Mouse (Mus musculus): ENCODE results near the gene Anapc11. TPM values are rescaled to one million over a fixed set of nuclear protein-coding genes. Genes with fewer than 3 reads are reported as not detected.
A peak's percentile ranks its signal among the peaks of the same experiment; 100 is the strongest.

Anapc11 gene
- total and polyA plus RNA-seq, 2 experiments from 2014 or later, result 58.4 to 193 TPM

- Histone ChIP-seq H3K9ac (replicated peaks; ENCODE audit: low read length, poor library complexity, severe bottlenecking) (peak within 1 kb of the TSS; percentile 83), H3K9me3 (ENCODE audit: low read length) (no peaks in the 10 kb centered on the region), H3K36me3 (ENCODE audit: insufficient read depth, low read length) (peaks cover 14% of the 10 kb centered on the region), H3K27me3 (ENCODE audit: insufficient read depth, low read length) (no peaks in the 10 kb centered on the region), H3K4me3 (ENCODE audit: low read depth, low read length) (peak within 1 kb of the TSS; percentile 89), H3K27ac (ENCODE audit: low read depth, low read length) (peak within 1 kb of the TSS; percentile 91), H3K4me1 (ENCODE audit: insufficient read depth, low read length) (peaks cover 5% of the 10 kb centered on the region), H3K4me2 (ENCODE audit: low read depth, low read length, poor library complexity, severe bottlenecking) (peak within 1 kb of the TSS; percentile 96)
- ATAC-seq (ENCODE audit: low FRiP score), result peak; percentile 90
- WGBS, result 10% methylated on average over 58 of the region's 58 CpGs
- peak; percentile 98 for DNase-seq (ENCODE audit: low spot score)
- no peak for TF ChIP-seq CTCF (IDR thresholded peaks at IDR 0.05)
These were observed 35.5 kb downstream of the Anapc11 start, which contains the start of gene Mafg for GRCm38 (mm10) chr11:120633520-120634343. Gene Mafg (minus strand): TSS chr11:120633600.

- no peak overlapping the region for H3K27ac ChIP-seq (ENCODE audit: low read depth, low read length)
- H3K36me3 ChIP-seq (ENCODE audit: insufficient read depth, low read length), result peaks cover 3% of the 10 kb centered on the region; the same call in 1 of the 2 replicates
- WGBS, result 55% methylated on average over 5 of the region's 5 CpGs
- no peak overlapping the region for H3K4me3 ChIP-seq (ENCODE audit: low read depth, low read length)
- TF ChIP-seq CTCF (IDR thresholded peaks at IDR 0.05), result no peak
- no peak overlapping the region for H3K4me2 ChIP-seq (ENCODE audit: low read depth, low read length, poor library complexity, severe bottlenecking)
- DNase-seq (ENCODE audit: low spot score) (no peak), ATAC-seq (ENCODE audit: low FRiP score) (no peak)
- no peak overlapping the region for H3K9ac ChIP-seq (replicated peaks; ENCODE audit: low read length, poor library complexity, severe bottlenecking)
- no peaks in the 10 kb centered on the region for H3K9me3 ChIP-seq (ENCODE audit: low read length)
- H3K27me3 ChIP-seq (ENCODE audit: insufficient read depth, low read length), result no peaks in the 10 kb centered on the region
- H3K4me1 ChIP-seq (ENCODE audit: insufficient read depth, low read length), result peaks cover 5% of the 10 kb centered on the region
These were observed 36.6 kb downstream of the Anapc11 start for GRCm38 (mm10) chr11:120634810-120635209.

DNA sequence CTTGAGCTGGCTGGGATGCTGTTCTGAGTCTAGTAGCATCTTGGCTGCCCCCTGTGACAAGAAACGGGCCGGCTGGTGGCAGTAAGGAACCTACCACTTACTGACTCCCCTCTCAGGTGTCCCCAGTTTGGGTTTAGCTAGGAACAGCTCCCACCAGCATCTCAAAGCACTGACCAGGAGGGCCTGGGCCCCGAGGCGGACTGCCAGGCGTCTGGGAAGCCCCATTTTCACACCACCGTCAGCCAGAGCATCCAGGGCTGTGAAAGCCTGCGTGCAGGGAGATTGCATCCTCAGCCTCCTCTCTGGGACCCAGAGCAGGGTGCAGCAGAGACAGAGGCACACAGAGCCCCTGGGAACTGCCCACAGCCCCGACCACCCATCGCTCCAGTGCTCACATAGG is 43.0 kb downstream of the Anapc11 start:
- TF ChIP-seq CTCF (IDR thresholded peaks at IDR 0.05), result no peak
- WGBS, result 70% methylated on average over 9 of the region's 9 CpGs

GRCm38 (mm10) chr11:120641869-120642268 is 43.6 kb downstream of the Anapc11 start:
- ATAC-seq (ENCODE audit: low FRiP score) (no peak), DNase-seq (ENCODE audit: low spot score) (no peak)
- Histone ChIP-seq H3K9ac (replicated peaks; ENCODE audit: low read length, poor library complexity, severe bottlenecking) (no peak overlapping the region), H3K27ac (ENCODE audit: low read depth, low read length) (no peak overlapping the region), H3K36me3 (ENCODE audit: insufficient read depth, low read length) (no peaks in the 10 kb centered on the region), H3K4me2 (ENCODE audit: low read depth, low read length, poor library complexity, severe bottlenecking) (no peak overlapping the region), H3K27me3 (ENCODE audit: insufficient read depth, low read length) (no peaks in the 10 kb centered on the region), H3K4me1 (ENCODE audit: insufficient read depth, low read length) (no peaks in the 10 kb centered on the region), H3K4me3 (ENCODE audit: low read depth, low read length) (no peak overlapping the region), H3K9me3 (ENCODE audit: low read length) (no peaks in the 10 kb centered on the region)
- 92% methylated on average over 8 of the region's 8 CpGs for WGBS
- no peak for TF ChIP-seq CTCF (IDR thresholded peaks at IDR 0.05)

More for the DNA sequence above, 43.0 kb downstream of the Anapc11 start:
- ATAC-seq (ENCODE audit: low FRiP score) (no peak), DNase-seq (ENCODE audit: low spot score) (no peak)
- Histone ChIP-seq H3K4me3 (ENCODE audit: low read depth, low read length) (no peak overlapping the region), H3K4me2 (ENCODE audit: low read depth, low read length, poor library complexity, severe bottlenecking) (no peak overlapping the region), H3K36me3 (ENCODE audit: insufficient read depth, low read length) (no peaks in the 10 kb centered on the region), H3K27me3 (ENCODE audit: insufficient read depth, low read length) (no peaks in the 10 kb centered on the region), H3K27ac (ENCODE audit: low read depth, low read length) (no peak overlapping the region), H3K9ac (replicated peaks; ENCODE audit: low read length, poor library complexity, severe bottlenecking) (no peak overlapping the region), H3K4me1 (ENCODE audit: insufficient read depth, low read length) (no peaks in the 10 kb centered on the region), H3K9me3 (ENCODE audit: low read length) (no peaks in the 10 kb centered on the region)

- Histone ChIP-seq H3K27ac (ENCODE audit: low read depth, low read length) (peak overlapping the region; percentile 3; the same call in 1 of the 2 replicates), H3K4me3 (ENCODE audit: low read depth, low read length) (peak overlapping the region; percentile 38), H3K9me3 (ENCODE audit: low read length) (no peaks in the 10 kb centered on the region), H3K36me3 (ENCODE audit: insufficient read depth, low read length) (no peaks in the 10 kb centered on the region), H3K27me3 (ENCODE audit: insufficient read depth, low read length) (no peaks in the 10 kb centered on the region), H3K4me1 (ENCODE audit: insufficient read depth, low read length) (peaks cover 3% of the 10 kb centered on the region; the same call in 1 of the 2 replicates), H3K4me2 (ENCODE audit: low read depth, low read length, poor library complexity, severe bottlenecking) (peak overlapping the region; percentile 78), H3K9ac (replicated peaks; ENCODE audit: low read length, poor library complexity, severe bottlenecking) (peak overlapping the region; percentile 69)
- ATAC-seq (ENCODE audit: low FRiP score) (peak; percentile 39; the same call in 1 of the 2 replicates), DNase-seq (ENCODE audit: low spot score) (no peak)
- WGBS, result 3% methylated on average over 18 of the region's 18 CpGs
- no peak for TF ChIP-seq CTCF (IDR thresholded peaks at IDR 0.05)
These were observed 44.8 kb downstream of the Anapc11 start for GRCm38 (mm10) chr11:120642939-120643600.

DNA sequence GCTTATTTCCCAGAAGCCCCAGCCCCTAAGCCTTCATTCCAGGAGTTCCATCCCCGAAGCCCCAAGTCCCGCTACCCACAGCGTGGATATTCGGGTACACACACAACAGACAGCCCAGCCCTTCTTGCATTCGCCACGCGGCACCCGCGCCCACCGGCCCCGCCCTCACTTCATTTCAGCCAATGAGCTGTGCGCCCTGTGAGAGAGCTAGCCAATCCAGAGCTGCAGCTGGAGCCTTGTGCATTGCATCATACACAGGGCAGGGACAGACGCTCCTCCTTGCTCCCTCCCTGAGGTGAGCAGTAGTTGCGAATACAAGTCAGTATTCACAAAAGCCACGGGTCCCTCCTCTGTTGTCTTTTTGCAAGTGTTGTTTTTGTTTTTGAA is 45.4 kb downstream of the Anapc11 start, which contains the start of gene Pycr1:
Pycr1 (minus strand) TSS at position 169 of the 387 bp plus-strand sequence.
- ATAC-seq (ENCODE audit: low FRiP score), result peak; percentile 96
- Histone ChIP-seq H3K27ac (ENCODE audit: low read depth, low read length) (peak within 1 kb of the TSS; percentile 3), H3K4me1 (ENCODE audit: insufficient read depth, low read length) (peaks cover 5% of the 10 kb centered on the region; the same call in 1 of the 2 replicates), H3K27me3 (ENCODE audit: insufficient read depth, low read length) (no peaks in the 10 kb centered on the region), H3K9me3 (ENCODE audit: low read length) (no peaks in the 10 kb centered on the region), H3K36me3 (ENCODE audit: insufficient read depth, low read length) (no peaks in the 10 kb centered on the region), H3K9ac (replicated peaks; ENCODE audit: low read length, poor library complexity, severe bottlenecking) (peak within 1 kb of the TSS; percentile 69), H3K4me2 (ENCODE audit: low read depth, low read length, poor library complexity, severe bottlenecking) (peak within 1 kb of the TSS; percentile 78), H3K4me3 (ENCODE audit: low read depth, low read length) (peak within 1 kb of the TSS; percentile 38)
- DNase-seq (ENCODE audit: low spot score), result peak; percentile 93
- TF ChIP-seq CTCF (IDR thresholded peaks at IDR 0.05), result no peak
- WGBS, result under 1% methylated on average over 15 of the region's 15 CpGs
